Mouse (Mus musculus) thymus, postnatal 36 days (tissue): ENCODE results near the gene Specc1l.
"Not testable (repeated sequence)": the region's sequence is repeated elsewhere in the genome, so short reads cannot be mapped to it uniquely, and the experiment has no call there.

Experiments used
- DNase-seq, 2 experiments: peaks; one replicate each; pipeline ENCODE4 v3.0.0; 2022; ENCODE audit warnings: mixed read lengths in 2 of 2

Specc1l gene

GRCm38 (mm10) chr10:75318206-75318605 is 106.3 kb downstream of the Specc1l start:
- no peak for DNase-seq

GRCm38 (mm10) chr10:75320321-75320720 is 108.4 kb downstream of the Specc1l start:
- peak; percentile 65 to 83 for DNase-seq

DNA sequence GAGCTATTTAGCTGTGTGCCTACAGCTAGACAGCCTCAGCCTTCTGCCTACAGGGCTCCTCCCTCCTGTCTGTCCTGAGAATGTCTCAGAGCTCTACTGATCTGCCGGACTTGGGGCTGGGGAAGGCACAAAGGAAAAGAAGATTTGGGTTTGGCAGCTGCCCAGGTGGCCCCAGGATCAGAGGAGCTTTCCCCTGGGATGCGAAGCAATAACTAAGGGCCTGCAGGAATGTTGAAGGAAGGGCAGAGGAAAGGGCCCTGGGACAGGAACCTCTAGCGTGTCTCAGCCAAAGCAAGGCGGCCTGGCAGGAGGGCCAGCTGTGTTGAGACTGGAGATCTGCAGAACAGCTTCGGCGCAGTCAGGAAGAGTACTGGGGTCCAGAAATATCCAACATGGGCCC is 111.1 kb downstream of the Specc1l start:
- no peak for DNase-seq

GRCm38 (mm10) chr10:75323986-75324385 is 112.1 kb downstream of the Specc1l start:
- DNase-seq = no peak

GRCm38 (mm10) chr10:75324391-75324790 is 112.5 kb downstream of the Specc1l start:
- DNase-seq = no peak

GRCm38 (mm10) chr10:75325821-75326220 is 113.9 kb downstream of the Specc1l start:
- DNase-seq = no peak

DNA sequence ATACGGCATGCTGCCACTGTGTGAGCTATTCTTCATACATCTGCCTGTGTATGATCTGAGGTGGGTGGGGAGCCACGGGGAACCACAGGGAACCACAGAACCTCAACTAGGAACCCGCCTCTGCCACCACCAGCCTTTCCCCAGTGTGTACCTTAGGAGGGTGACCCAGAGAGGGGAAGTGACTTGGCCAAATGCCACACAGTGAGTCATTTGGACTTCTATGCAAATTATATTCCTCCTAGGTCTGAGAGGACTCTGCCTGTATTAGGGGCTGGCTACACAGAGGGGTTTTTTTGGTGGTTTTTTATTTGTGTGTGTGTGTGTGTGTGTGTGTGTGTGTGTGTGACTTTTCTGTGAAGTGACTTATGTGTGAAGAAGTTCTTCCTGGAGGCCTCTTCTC is 114.7 kb downstream of the Specc1l start:
- peak in 1 of 2 experiments; percentile 43 for DNase-seq

GRCm38 (mm10) chr10:75327081-75327480 is 115.2 kb downstream of the Specc1l start:
- no peak for DNase-seq

DNA sequence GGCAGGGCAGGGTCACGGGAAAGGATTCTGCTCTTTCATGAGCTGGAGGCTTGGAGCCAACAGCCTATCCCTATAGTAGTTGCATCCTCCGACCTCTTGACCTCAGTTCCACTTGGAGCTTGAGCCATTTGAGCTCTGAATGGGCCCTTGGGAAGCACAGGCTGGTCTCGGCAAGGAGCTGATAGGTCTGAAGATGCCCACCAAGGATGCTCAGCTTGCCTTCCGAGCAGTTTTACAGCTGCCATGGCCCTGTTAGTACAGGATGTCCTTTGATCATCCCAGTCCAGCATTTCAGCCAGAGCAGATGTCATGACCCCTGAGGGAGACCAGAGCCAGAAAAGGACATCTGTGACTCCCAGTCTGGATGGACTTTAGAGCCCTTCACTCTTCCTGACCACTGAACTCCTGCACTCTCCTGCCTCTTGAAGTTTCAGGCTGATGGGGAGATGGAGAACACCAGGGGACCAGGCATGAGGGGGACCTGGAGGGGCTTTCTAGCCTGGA is 116.4 kb downstream of the Specc1l start:
- no peak for DNase-seq

DNA sequence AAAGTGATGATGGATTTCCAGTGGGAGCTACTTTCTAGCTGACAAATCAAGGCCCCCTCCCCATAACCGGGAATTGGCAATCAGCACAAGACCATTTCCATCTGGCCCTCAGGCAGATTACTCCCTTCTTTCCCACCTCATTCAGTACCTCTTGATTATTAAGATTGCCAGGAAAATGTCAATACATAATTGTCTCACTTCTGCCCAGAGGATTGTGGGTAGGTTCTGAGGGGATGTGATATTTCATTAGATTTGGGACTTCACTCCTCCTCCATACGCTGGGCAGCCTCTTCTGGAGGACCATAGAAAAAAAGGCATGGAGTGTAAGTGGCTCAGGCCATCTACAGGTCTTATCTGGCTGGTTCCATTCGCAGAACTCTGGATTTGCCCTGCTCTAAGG is 120.4 kb downstream of the Specc1l start:
- no peak for DNase-seq

- DNase-seq = no peak
Measured at GRCm38 (mm10) chr10:75333176-75333776, 121.4 kb downstream of the Specc1l start.

- no peak for DNase-seq
Measured at GRCm38 (mm10) chr10:75334175-75334574, 122.3 kb downstream of the Specc1l start.

DNA sequence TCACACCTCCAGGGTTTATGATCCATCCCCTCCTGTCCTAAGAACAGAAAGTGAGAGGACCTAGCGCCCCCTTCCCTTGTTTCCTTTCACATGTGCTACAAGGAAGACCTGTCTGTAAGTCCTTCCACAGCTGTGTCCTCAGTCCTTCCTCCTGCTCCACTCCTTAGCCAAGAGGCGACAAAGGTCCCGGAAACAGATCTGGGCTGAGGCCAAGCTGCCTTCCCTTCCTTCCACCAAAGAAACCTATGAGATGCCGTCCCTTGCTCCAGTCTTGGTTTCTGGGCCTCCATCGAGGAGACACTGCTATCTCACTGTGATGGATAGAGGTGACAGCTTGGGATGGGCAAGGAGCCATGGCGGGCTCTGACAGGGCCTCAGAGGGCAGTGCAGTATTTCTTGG is 123.2 kb downstream of the Specc1l start:
- DNase-seq = no peak

DNA sequence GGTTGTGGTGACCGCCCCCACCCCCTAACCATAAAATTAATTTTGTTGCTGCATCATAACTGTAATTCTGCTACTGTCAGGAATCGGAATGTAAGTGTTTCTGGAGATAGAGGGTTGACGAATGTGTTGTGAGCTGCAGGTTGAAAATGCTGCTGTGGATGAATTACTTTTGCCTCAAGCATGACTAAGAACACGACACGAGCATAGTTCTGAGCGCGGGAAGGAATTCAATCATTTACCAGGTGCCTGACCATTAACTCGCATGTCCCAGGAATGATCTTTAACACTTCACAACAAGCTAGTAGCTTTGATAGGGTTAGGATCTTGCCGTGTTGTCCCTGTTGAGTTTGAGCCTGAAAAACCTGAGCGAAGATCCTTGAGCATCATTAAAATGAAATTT is 125.4 kb downstream of the Specc1l start:
- DNase-seq = no peak

- no peak for DNase-seq
Measured at GRCm38 (mm10) chr10:75338852-75339251, 127.0 kb downstream of the Specc1l start.

- DNase-seq = no peak
Measured at GRCm38 (mm10) chr10:75339377-75339776, 127.5 kb downstream of the Specc1l start.

DNA sequence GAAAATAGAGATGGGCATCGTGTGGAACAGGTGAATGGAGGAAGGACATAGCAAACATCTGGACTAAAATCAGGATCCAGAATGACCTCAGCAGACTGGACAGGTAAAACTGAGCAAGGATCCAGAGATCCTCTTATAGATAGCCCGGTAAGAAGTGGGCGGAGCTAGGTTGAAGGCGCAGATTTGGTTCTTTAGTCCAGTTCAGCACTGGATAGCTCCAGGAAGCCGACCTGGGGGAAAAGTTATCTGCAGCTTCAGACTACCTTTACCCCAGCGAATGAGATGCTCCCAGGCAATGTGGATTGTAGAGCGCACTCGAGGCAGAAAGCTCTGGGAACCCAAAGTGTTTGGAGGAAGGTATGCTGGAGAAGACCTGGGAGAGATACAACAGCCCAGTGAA is 130.1 kb downstream of the Specc1l start:
- no peak for DNase-seq

- DNase-seq = not testable (repeated sequence)
Measured at GRCm38 (mm10) chr10:75344563-75344962, 132.7 kb downstream of the Specc1l start.

DNA sequence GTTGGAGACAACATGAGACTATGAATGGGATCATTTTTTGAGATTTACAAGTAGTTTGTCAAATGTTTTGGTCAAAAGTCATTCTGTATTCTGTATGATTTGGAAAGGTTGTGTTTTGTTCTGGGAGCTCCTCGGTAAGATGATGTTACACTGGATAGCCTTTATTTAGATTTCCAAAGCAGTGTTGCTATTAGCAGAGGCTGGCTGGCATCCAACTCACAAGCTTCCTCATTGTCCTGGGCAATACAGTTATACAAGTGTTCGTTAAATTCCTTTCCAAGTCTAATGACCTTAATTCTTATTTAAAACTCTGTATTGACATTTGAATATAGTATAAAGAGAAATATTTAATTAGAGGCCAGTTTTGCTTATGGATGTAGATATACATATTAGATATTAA is 133.4 kb downstream of the Specc1l start:
- no peak for DNase-seq

GRCm38 (mm10) chr10:75350564-75350963 is 138.7 kb downstream of the Specc1l start:
- no peak for DNase-seq

- DNase-seq = no peak
Measured at GRCm38 (mm10) chr10:75352541-75352940, 140.7 kb downstream of the Specc1l start.

DNA sequence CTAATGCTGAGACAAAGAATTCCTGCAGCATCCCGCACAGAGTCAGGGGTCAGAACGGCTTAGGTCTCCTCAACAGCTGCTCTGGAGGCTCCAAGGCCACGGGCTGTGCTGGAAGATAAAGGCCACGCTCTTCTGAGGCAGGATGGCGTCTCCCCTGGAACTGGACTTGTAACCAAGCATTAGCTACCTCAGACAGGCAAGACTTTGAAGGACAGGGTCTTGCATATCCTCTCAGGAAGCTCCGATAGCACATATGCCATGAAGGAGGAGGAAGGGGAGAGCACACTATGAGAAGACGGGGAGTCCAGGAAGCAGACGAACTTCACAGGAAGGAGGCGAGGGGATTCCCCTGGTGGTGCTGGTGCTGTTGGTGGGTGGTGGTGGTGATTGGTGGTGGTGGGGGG is 142.0 kb downstream of the Specc1l start:
- not testable (repeated sequence) for DNase-seq

GRCm38 (mm10) chr10:75355341-75355740 is 143.5 kb downstream of the Specc1l start:
- DNase-seq = no peak
